Mouse (Mus musculus): ENCODE measurements around the gene Dusp19. TPM values are rescaled to one million over a fixed set of nuclear protein-coding genes. Genes with fewer than 3 reads are reported as not detected.

The Dusp19 gene
- total RNA-seq, 2 experiments from 2014 or later, result 13.3 to 19.8 TPM

DNA sequence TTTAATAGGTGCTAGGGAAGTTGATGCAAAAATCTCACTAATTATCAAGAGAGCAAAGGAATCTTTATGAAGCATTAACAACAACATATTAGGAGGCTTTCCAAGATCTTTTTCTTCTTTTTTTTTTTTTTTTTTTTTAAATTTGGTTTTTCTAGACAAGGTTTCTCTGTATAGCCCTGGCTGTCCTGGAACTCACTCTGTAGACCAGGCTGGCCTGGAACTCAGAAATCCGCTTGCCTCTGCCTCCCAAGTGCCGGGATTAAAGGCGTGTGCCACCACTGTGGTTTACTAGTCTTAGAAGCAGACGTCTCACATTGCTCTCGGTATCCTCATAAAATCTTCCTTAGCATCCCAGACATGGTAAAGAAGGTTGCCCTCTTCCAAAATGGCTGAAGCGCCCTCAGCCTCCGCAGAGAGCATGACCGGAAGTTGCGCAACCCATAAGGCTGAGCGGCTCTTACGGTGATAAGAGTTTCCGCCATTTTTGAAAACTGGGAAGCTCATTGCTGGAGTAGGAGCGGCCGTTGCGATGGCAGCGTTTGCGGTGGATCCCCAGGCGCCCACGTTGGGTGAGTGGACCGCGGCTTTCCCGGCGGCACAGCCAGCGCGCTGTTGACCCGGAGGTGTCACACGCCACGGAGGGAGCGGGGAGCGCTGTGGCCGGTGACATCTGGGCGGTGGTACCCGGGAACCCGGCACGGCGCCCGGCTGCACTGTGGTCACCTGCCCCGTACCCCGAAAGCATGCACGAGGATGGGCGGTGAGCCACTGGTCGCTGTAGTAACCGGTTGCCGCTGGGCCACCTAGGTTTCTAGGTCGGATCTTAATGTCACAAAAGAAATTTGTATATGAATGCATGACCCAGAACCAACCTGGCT, 21.8 kb downstream of the Dusp19 start:
- peak; percentile 88 to 91 for DNase-seq

DNA sequence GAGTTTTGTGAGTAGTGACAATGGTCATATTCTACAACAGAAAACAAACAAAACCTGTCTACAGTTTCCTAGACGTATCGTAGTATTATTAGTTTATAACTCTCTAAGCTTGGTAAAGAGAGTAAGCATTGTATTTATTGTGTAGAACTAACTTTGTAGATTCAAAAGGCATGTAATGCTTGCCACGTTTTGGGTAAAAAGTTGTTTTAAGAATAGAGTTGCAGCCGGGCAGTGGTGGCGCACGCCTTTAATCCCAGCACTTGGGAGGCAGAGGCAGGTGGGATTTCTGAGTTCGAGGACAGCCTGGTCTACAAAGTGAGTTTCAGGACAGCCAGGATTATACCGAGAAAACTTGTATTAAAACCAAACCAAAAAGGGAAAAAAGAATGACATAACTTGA, 22.6 kb downstream of the Dusp19 start:
- DNase-seq, result no peak

DNA sequence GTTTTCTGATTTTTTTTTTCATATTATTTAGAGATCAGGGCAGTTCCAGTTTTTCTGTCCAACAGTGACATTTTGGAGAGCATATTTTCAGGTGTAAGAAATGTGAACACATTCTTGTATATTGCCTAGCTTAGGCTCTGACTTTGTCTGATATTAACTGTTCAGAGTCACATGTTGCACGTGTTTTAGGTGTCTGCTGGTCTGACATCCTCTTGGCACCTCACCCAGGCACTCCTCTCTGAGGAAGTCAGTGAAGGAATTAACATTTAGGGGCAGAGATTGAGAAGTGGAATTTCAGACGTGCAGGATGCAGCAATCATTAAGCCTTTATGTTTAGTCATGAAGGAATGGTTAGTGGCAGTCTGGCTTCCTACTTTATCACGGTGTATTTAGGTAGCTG, 23.0 kb downstream of the Dusp19 start:
- no peak for DNase-seq

DNA sequence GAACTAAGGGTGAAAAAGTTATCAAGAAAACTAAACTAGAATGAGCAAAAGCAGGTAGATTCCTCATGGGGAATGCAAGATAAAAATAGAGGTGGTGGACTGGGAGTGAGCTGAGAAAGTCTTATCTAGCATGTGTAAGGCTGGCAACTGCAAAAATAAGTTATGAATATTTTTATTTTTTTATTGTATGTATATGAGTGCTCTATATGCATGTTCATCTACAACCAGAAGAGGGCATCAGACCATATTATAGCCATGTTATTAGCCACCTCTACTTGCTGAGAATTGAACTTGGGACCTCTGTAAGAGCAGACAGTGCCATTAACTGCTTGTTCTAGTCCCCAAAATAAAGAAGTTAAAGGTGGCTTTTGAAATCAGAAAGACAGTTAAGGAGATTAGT, 44.6 kb downstream of the Dusp19 start:
- DNase-seq, result no peak

DNA sequence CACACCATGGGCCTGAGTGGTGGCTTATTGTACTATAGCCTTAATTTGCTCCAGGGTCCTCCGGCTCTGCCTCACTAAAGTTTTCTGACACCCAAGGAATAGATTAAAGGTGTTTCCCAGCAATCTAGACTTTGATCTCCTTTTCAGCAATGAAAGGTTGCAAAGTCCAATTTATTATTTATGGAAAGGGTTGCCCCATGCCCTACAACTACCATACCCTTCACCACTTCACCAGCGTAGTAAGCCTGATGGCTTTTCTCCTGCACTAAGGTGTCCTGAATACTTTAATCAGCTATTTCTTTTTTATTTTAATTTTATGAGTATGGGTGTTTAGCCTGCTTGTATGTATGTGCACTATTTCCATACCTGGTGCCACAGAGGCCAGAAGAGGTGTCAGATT, 45.8 kb downstream of the Dusp19 start:
- DNase-seq, result no peak

DNA sequence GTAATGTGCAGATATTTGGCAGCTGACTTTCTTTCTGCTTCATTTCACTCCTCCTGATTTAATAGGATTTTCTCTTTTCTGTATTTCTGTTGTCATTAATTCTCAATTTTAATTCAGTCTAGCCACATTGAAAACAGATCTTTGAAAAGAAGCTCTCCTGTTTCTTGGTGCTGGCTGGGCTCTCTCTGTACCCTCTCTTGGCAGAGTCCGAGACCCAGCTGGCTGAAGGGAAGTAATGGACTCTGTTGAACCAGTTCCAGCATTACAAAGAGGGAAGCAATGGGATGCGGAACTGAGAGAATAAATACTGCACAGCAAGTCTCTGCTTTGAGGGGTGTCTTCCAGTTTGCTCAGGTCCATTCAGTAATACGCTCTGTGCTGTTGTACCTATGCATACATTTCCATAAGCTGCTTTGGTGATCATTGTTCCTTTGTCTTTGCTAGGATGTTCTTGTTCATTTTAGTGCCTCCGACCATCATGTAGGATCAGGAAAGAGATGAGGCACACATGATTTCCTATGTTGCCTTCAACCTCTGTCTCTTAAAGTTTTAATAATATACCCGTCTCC, 50.6 kb downstream of the Dusp19 start:
- DNase-seq, result no peak

DNA sequence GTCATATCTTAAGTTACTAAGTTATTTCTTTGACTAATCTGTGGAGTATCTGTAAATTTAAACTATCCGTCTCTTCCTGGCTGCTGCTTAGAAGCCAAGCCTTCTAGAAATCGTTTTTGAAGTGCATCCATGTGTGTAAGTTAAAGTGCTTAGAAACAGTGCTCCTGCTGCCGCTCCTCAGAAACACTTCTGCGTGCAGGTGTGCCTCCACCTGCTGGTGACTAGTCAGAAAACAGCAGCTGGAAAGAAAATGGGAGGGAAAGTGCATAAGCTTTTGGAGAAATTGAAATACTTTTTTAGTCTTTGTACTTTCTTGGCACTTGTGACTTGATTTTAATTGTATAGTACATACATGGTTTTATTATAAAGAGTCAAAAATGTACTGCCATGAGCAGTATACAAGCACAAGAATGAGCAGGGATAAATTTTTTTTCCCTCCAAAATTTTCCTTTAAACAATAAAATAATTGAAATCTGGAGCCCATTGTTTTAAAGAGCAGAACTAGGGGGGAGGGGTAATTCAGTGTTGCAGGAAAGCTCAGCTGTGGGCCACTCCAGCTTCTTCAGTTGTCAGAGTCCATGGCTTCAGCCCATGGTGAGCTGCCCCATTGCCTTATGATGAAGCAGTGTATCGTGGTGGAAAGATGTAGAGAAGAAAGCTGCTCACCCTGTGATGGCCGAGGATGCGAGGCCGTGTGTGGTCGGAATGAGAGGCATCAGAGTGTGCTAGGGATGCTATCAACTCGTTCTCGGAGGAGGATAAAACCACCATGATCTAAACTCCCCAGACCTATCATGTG, 53.2 kb downstream of the Dusp19 start:
- DNase-seq, result no peak

GRCm38 (mm10) chr2:80678803-80679202, 62.0 kb downstream of the Dusp19 start:
- no peak for DNase-seq

Small RNA genes within 50 kb of the gene (microRNA-seq; reads per million reads assigned to microRNA genes)
- not detected for gene Mir684-1

Other genes with a start within 250 kb of the Dusp19 start
- gene Frzb, start 169.4 kb upstream of the Dusp19 start, total RNA-seq (2021), result 100 to 1,000 TPM in 1 of 2 experiments, 1 to 10 TPM in 1; 5.2 to 304 TPM
- gene Nckap1, start 35.7 kb upstream of the Dusp19 start, total RNA-seq (2021), result 100 to 1,000 TPM; 144 to 180 TPM
- 10 to 100 TPM; 24.3 to 27.1 TPM for gene Nup35, start 191 bp downstream of the Dusp19 start, total RNA-seq (2021)